Mouse (Mus musculus) C2C12 (cell line): Measurements from ENCODE around the gene Gipc2. TPM values are rescaled to one million over a fixed set of nuclear protein-coding genes. Genes with fewer than 3 reads are reported as not detected.
A peak's percentile ranks its signal among the peaks of the same experiment; 100 is the strongest.

Source experiments
- H3K27me3 ChIP-seq: one replicate; pipeline ENCODE4 v1.6.1; 2011; ENCODE audit not compliant: control insufficient read depth, insufficient read depth, insufficient read length
- H3K36me3 ChIP-seq: one replicate; pipeline ENCODE4 v1.6.1; 2011; ENCODE audit not compliant: control insufficient read depth, insufficient read depth
- H3K4me3 ChIP-seq: one replicate; pipeline ENCODE4 v1.5.1; 2011; ENCODE audit warnings: mild to moderate bottlenecking, control low read depth; ENCODE audit not compliant: poor library complexity, insufficient read depth, severe bottlenecking
- H3K79me2 ChIP-seq: one replicate; pipeline ENCODE4 v1.6.1; 2011; ENCODE audit not compliant: control insufficient read depth, insufficient read depth
- H3K79me3 ChIP-seq: one replicate; pipeline ENCODE4 v1.6.1; 2011; ENCODE audit warnings: low read depth, control low read depth
- H3ac ChIP-seq: one replicate; pipeline ENCODE3; 2011; ENCODE audit warnings: low read depth; ENCODE audit not compliant: control insufficient read depth, insufficient read length
- CEBPB ChIP-seq: IDR thresholded peaks from one replicate; pipeline ENCODE4 v1.6.1; 2011; ENCODE audit warnings: low read depth, mild to moderate bottlenecking, control low read depth, moderate library complexity
- CTCF ChIP-seq: IDR thresholded peaks from one replicate; pipeline ENCODE4 v1.5.1; 2011; ENCODE audit not compliant: control insufficient read depth, insufficient read depth, insufficient read length
- FOSL1 ChIP-seq: IDR thresholded peaks from one replicate; pipeline ENCODE4 v1.8.0; 2011; ENCODE audit warnings: mild to moderate bottlenecking, low read length; ENCODE audit not compliant: poor library complexity, insufficient read depth, severe bottlenecking
- MAX ChIP-seq: IDR thresholded peaks from one replicate; pipeline ENCODE4 v1.6.1; 2011; ENCODE audit warnings: mild to moderate bottlenecking, control low read depth
- MYOD1 ChIP-seq: IDR thresholded peaks from one replicate; pipeline ENCODE4 v1.6.1; 2011; ENCODE audit warnings: low read depth; ENCODE audit not compliant: control insufficient read depth, insufficient read length
- MYOG ChIP-seq: IDR thresholded peaks from one replicate; pipeline ENCODE4 v1.6.1; 2011; ENCODE audit not compliant: control insufficient read depth, insufficient read length; ENCODE audit errors: extremely low read depth
- USF1 ChIP-seq: IDR thresholded peaks from one replicate; pipeline ENCODE4 v1.6.1; 2011; ENCODE audit warnings: low read depth, mild to moderate bottlenecking, control low read depth, moderate library complexity
- polyA plus RNA-seq: library from polyadenylated mRNA; unstranded; fragments of >200 nt; fragmentation: generic; extraction: Trizol; gene quantifications from one replicate; pipeline ENCODE4 v1.2.1, GENCODE M21; 2012; ENCODE audit warnings: missing spikeins

Gene Gipc2
- polyA plus RNA-seq, 1 experiment, result 1.2 TPM

DNA sequence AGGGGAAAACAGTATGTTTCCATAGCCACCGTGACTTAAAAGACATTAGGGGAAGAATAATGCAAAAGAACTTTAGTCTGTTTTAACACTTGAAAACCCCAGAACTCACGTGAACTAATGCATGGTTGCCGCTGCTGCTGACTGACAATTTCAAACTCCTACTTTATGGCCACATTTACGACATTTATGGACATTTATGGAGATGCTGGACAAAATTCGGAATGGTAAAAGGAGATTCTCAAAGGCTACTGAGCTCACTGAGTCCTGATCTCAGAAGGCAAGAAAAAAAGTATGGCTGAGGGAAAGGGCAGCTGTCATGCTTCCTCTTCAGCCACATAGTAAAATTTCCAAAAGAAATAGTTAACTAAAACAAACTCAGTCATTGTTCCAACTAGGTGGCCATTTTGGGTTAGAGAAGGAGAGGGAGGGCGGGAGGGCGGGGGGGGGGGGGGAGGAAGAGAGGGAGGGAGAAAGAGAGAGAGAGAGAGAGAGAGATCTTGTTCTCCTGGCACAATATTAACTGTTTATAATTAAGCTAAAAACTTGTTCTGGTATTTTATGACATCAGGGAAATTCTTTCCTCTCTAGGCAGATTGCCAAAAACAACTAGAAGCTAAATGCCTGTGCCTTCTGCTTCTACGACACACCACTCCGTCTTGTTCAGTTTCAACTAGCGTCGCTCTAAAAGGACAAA lies 26.4 kb upstream of the Gipc2 start:
- Histone ChIP-seq H3K79me2 (peaks cover 65% of the 10 kb centered on the region), H3ac (peak overlapping the region; percentile 34), H3K4me3 (peak overlapping the region; percentile 64), H3K36me3 (peaks cover 4% of the 10 kb centered on the region), H3K27me3 (no peaks in the 10 kb centered on the region), H3K79me3 (peaks cover 55% of the 10 kb centered on the region)
- no peak for TF ChIP-seq FOSL1
- no peak for TF ChIP-seq CTCF
- TF ChIP-seq MYOD1, result no peak
- TF ChIP-seq MAX, result no peak
- no peak for TF ChIP-seq USF1
- TF ChIP-seq CEBPB, result no peak

DNA sequence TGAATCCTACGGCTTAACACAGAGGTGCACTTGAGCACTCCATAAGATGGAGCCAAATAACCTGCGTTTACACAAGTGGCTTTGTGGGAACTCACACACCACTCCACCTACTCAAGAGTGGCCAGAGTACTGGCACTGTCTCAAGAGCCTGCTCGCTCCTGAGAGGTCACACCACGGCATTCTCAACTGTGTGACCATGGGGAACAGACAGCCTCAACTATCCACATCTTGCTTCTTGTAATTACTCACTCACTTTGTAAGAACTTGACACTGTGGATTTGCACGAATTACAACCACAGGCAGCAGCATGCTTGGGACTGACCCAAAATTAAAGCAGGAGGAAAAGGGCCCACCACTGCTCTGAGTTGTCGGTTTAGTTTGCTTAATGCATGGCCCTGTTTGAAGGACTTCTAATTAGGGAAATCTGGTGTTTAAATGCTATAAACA lies 25.8 kb upstream of the Gipc2 start:
- TF ChIP-seq CTCF, result no peak
- TF ChIP-seq CEBPB, result no peak
- TF ChIP-seq MYOG, result no peak
- no peak for TF ChIP-seq FOSL1
- TF ChIP-seq MAX, result peak; percentile 19
- no peak for TF ChIP-seq USF1
- TF ChIP-seq MYOD1, result no peak
- H3ac ChIP-seq, result peak overlapping the region; percentile 67
- H3K79me2 ChIP-seq, result peaks cover 70% of the 10 kb centered on the region
- peak overlapping the region; percentile 64 for H3K4me3 ChIP-seq
- peaks cover 60% of the 10 kb centered on the region for H3K79me3 ChIP-seq
- peaks cover 4% of the 10 kb centered on the region for H3K36me3 ChIP-seq
- no peaks in the 10 kb centered on the region for H3K27me3 ChIP-seq

DNA sequence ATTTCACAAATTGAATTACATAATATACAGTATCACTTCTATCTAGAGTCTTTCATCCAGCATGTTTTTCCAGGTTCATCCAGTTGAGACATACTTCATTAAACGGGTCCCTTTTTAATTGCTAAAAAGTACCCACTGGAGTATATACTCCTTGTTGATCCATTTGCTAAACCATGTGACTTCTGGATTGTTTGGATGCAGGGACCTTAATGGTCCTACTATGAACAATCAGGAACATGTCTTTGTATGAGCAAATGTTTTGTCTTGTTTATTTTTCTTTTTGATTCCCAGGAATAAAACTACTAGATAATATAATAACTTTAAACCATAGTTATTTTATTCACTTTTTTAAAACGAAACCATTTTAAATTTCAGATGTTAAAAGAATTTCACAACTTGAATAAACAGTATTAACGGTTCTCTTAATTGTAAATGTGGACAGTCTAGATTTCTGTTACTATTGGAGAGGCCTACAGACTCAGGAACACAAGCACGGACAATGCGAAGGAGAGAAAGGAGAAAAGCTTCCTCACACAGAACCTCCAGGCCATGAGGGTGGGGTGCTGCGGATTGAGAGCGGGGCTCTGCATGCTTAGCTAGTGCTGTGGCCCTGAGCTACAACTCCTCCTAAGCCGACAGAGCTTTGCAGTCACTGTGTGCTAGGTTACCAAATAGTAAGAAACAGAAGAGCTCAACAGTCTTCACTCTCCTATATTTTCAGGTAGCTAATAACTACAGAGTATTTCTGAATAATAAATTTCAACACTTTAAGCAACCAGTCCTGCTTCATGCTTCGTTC lies 24.8 kb upstream of the Gipc2 start:
- peak overlapping the region; percentile 65 for H3ac ChIP-seq
- no peaks in the 10 kb centered on the region for H3K27me3 ChIP-seq
- H3K4me3 ChIP-seq, result peak overlapping the region; percentile 34
- TF ChIP-seq CEBPB, result no peak
- no peak for TF ChIP-seq CTCF
- TF ChIP-seq MYOG, result no peak
- no peak for TF ChIP-seq FOSL1
- TF ChIP-seq USF1, result no peak
- no peak for TF ChIP-seq MYOD1
- TF ChIP-seq MAX, result no peak
- peaks cover 70% of the 10 kb centered on the region for H3K79me3 ChIP-seq
- peaks cover 80% of the 10 kb centered on the region for H3K79me2 ChIP-seq
- peaks cover 13% of the 10 kb centered on the region for H3K36me3 ChIP-seq

DNA sequence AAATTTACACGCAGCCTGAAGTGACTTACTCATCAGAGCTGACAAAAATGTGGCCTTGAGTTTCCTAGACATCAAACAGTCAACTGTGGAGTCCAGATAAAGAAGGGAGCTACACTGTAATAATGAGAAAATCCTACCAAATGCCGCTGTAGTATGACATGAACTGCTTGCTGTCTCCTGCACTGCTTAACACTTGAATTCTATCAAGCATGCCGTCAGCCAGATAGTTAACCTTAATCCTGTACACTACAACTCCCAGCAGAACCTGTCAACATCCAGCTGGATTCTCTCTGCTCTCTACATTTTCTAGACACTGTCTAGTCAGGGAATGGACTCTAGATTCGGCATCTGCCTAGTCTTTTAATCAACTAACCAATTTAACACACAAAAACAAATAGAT lies 23.3 kb upstream of the Gipc2 start:
- Histone ChIP-seq H3K4me3 (no peak overlapping the region), H3ac (peak overlapping the region; percentile 26)
- TF ChIP-seq USF1 (no peak), CEBPB (no peak), FOSL1 (no peak), MYOD1 (no peak), CTCF (no peak), MAX (no peak), MYOG (no peak)

DNA sequence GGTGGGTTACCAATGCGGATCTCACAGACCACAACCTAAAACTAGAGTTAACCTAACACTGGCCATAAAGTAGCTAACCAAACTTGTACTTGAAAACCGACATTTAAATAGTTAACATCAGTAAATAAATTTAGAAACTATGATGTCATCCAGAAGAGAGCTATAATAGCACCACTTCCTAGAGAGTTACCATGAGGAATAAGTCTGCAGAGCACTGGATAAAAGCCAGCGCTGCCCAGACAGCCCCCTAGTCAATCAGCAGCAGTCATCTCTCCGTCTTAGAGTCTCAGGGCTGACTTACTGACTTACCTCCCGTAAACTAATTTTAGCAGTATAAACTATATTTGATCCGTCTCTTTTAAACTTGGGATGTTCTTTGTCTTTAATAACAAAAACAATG lies 20.1 kb upstream of the Gipc2 start:
- H3K36me3 ChIP-seq, result peaks cover 50% of the 10 kb centered on the region
- no peak overlapping the region for H3K4me3 ChIP-seq
- H3K27me3 ChIP-seq, result no peaks in the 10 kb centered on the region
- TF ChIP-seq MAX, result no peak
- no peak for TF ChIP-seq MYOG
- no peak for TF ChIP-seq MYOD1
- no peak for TF ChIP-seq FOSL1
- no peak for TF ChIP-seq CTCF
- no peak for TF ChIP-seq USF1
- TF ChIP-seq CEBPB, result no peak
- peaks cover 69% of the 10 kb centered on the region for H3K79me2 ChIP-seq
- H3K79me3 ChIP-seq, result peaks cover 56% of the 10 kb centered on the region
- H3ac ChIP-seq, result no peak overlapping the region

More for the DNA sequence above, 23.3 kb upstream of the Gipc2 start:
- H3K79me2 ChIP-seq, result peaks cover 95% of the 10 kb centered on the region
- no peaks in the 10 kb centered on the region for H3K27me3 ChIP-seq
- H3K36me3 ChIP-seq, result peaks cover 26% of the 10 kb centered on the region
- H3K79me3 ChIP-seq, result peaks cover 76% of the 10 kb centered on the region
